Mouse (Mus musculus): ENCODE measurements around the gene Lrrc4c.

Gene Lrrc4c

DNA sequence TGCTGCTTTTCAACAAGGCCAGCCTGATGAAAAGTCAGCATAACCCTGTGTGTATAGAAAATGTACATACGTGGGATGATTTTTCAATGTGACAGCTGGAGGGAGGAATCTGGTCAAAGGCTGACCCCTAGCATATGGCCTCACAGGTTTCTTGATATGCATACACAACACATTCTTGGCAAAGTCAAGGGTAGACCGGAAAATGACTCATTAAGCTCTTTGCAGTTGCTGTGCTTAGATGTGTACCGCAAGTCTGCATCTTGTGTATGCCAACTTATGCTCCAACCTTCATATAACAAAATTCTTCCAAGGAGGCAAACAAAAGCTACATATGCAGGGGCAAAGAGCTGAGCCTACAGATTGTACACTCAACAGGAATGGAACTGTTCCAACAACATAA lies 631.6 kb downstream of the Lrrc4c start:
- no peak for DNase-seq

DNA sequence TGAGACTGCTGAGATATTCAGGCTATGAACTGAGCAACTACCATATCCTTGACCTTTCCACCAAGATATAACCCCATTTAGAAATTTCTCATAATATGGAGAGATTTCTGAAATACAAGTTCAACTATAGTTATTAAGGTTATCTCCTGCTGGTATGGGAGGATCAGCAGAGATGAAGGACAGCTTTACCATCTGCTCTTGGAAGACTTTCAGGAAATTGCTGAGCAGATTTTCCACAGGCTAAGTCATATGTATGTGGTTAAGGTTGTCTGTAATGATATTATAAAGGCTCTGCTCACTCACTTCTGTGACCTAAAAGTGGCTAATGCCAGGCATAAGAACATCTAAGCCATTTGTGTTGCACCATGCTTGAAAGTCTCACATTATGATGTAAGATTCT lies 681.6 kb downstream of the Lrrc4c start:
- no peak for DNase-seq

DNA sequence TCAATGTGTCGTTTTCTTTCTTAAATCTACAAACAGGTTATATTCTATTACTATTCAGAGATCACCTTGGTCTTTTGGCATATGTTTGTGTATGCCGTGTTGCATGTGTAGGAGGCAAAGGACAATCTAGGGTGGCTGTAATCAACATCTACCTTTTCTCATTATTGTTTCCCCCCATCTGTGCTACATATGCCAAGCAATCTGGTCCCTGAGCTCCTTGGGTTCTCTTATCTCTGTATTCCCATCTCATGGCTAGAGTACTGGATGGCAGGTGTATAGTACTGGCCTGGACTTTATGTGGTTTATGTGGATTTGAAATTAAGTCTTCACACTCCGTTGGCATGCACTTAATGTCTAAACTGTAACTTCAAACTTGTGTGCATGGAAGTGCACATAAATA lies 700.4 kb downstream of the Lrrc4c start:
- DNase-seq = no peak

DNA sequence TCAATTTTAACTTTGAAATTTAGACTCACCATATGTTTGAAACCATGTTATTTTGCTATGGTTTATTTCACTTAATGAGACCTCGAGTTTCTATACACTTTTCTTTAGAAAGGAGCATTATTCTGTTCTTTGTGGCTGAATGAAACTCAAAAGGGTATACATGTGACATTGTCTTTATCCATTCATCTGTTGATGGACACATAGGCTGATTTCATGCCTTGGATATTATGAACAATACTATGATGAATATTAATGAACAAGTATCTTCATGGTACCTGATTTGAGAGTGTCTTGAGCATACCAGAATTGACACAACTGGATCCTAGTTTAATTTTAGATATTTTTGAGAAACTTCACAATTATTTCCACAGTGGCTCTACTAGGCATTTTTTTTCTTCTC lies 709.0 kb downstream of the Lrrc4c start:
- no peak for DNase-seq

DNA sequence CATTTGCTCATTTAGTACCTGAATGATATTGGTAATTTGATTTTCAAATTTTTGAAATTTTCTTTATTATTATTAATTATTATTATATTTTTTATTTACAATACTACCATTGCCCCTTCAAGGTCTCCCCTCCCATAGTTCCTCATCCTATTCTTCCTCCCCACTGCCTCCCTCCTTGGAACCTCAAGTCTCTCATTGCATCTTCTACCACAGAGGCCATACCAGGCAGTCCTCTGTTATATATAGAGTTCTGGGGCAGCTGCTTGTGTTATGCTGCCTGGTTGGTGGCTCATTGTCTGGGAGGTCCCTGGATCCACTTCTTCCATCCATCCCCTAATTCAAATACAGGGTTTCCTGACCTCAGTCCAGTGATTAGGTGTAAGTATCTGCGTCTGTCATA lies 709.6 kb downstream of the Lrrc4c start:
- DNase-seq = no peak

GRCm38 (mm10) chr2:97036401-97036800 lies 718.4 kb downstream of the Lrrc4c start:
- no peak for DNase-seq

- no peak for DNase-seq
Observed at GRCm38 (mm10) chr2:97037024-97037814, 719.2 kb downstream of the Lrrc4c start.

- no peak for DNase-seq
Observed at GRCm38 (mm10) chr2:97044016-97044415, 726.0 kb downstream of the Lrrc4c start.

GRCm38 (mm10) chr2:97045628-97046027 lies 727.7 kb downstream of the Lrrc4c start:
- no peak for DNase-seq

DNA sequence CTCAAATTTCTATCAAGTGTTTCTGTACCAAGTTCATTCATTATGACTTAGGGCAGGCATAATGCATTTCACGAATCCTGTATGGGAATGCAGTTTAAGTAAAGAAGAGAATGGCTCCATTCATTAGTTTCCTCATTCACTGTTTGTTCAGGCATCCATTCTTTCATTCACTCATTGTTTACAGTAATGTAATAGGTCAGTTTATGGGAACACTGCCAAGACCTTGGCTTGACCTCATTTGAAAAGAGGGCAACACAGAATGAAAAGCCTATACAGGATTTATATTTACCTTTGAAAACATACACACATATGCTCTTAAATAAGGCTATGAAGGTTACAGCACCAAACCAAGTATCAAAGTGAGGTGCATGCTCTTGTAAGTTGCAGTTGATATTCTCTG lies 762.2 kb downstream of the Lrrc4c start:
- no peak for DNase-seq

DNA sequence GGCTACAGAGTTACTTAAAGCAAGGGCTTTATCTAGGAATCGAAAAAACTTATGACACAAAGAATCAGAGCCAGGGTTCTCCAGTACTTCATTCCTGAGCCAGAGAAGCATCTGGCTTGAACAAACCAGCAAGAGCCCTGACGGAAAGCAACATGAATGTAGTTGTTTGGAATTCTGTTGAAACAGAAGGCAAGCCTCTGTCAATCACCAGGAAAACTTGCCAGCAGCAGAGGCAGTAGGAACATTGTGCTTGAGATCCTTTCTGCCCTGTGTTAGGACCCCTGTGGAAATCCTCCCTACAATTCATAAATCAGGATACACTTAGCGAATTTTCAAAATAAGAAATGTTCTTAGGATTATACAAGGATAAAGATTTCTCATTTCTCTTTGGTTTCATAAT lies 780.0 kb downstream of the Lrrc4c start:
- DNase-seq = no peak

DNA sequence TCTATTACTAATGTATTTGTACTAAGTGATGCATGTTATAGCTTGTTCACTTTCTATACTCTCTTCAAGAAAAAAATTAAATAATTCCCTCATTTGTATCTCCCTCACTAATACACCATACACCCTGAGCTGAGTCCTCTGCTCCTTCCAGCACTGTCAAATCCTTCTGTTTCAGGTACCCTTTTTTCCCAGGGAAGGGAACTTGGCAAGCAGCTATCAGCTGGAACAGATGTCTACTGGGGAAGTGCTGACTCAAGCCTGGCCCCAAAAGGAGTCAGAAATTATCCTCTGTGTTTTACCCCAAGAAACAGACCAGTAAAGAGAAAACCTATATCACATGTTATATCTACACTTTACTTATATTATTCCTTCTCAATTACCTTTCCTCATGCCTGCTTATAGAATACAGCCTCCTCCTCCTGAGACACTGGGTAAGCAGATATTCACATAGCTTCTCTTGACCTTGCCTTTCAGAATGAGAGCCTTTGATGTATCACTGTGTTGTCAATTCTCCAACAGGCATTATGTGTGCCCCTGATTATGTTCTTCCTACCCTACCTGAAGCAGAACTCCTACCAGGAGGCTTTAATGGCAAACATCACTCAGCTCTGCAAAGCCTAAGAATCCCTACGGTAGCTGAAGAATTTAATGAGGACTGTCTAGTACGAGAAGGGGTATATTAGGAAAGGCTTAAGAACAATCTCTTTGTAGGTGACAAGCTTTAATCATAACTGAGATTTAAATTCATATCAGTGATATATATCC lies 785.6 kb downstream of the Lrrc4c start:
- no peak for DNase-seq

- DNase-seq = no peak
Observed at GRCm38 (mm10) chr2:97124246-97124645, 806.3 kb downstream of the Lrrc4c start.

- DNase-seq = no peak
Observed at GRCm38 (mm10) chr2:97138454-97138853, 820.5 kb downstream of the Lrrc4c start.

GRCm38 (mm10) chr2:97151626-97152194 lies 833.7 kb downstream of the Lrrc4c start:
- DNase-seq = no peak

GRCm38 (mm10) chr2:97165745-97166144 lies 847.8 kb downstream of the Lrrc4c start:
- no peak for DNase-seq

GRCm38 (mm10) chr2:97178399-97178798 lies 860.4 kb downstream of the Lrrc4c start:
- DNase-seq = no peak

DNA sequence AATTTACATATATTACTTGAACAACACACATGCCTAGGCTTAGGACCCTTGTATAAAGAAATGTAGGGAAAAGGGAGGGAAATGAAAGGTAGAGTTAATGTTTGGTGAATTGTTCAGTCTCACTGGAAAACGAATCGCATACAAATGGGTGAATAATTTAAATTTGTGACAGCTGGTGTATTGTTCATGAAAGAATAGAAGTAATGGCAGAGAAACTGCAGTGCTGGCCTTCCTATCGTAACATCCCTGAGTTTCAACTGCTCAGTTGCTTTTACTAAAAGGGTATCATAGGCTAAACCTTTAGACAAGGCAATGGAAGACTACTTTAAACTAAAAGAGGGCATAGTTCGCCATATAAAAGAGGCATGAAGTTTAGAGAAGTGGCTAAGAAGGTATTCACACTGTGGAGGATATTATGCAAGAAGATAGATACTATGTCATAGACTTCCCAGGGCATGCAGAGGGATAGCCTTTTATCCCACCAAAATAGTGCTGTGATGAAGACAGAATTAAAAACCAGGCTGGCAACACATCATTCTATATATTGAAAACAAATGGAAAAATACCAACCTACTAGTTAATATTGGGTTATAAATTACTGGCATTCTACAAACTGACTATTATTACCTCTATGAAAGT lies 879.1 kb downstream of the Lrrc4c start:
- no peak for DNase-seq

GRCm38 (mm10) chr2:97232966-97233365 lies 915.0 kb downstream of the Lrrc4c start:
- no peak for DNase-seq

GRCm38 (mm10) chr2:97234074-97234473 lies 916.1 kb downstream of the Lrrc4c start:
- DNase-seq = no peak

GRCm38 (mm10) chr2:97274651-97275050 lies 956.7 kb downstream of the Lrrc4c start:
- no peak for DNase-seq

GRCm38 (mm10) chr2:97284986-97285385 lies 967.0 kb downstream of the Lrrc4c start:
- DNase-seq = no peak

- DNase-seq = no peak
Observed at GRCm38 (mm10) chr2:97294216-97294615, 976.2 kb downstream of the Lrrc4c start.
